Mouse (Mus musculus) adrenal gland, adult 18-20 months (tissue): ENCODE results near the gene Selenoi. TPM values are rescaled to one million over a fixed set of nuclear protein-coding genes. Genes with fewer than 3 reads are reported as not detected.

Experiments used
- DNase-seq, 2 experiments: peaks; one replicate each; pipeline ENCODE4 v3.0.0; 2021 to 2022; ENCODE audit warnings: low spot score in 2 of 2
- total RNA-seq, 2 experiments: library from RNA; stranded (reverse); gene quantifications; 1 replicate in 1 of 2; 2 replicates in 1 of 2; pipeline ENCODE4 v1.2.3; 2021

The Selenoi gene
- total RNA-seq, 2 experiments from 2014 or later = 19.2 to 21.0 TPM

DNA sequence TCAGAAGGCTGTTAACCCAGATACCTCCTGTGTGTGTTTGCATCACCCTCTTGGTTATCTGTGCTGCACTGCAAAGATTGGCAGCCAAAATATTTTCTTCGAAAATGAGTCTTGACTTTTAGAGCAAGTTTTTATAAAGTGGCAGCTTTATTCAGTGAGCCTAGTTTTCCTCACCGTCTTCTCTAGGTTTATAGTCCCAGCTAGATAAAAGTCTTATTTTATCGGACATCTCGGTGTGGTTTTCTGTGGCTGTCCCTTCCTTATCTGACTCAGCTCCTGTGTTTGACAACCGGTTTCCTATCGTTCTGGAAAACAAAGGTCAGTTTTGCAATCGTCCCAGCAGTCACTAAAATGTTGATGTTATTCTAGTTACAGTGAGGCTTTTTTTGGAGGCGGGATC is 1.6 kb downstream of the Selenoi start:
- no peak for DNase-seq

DNA sequence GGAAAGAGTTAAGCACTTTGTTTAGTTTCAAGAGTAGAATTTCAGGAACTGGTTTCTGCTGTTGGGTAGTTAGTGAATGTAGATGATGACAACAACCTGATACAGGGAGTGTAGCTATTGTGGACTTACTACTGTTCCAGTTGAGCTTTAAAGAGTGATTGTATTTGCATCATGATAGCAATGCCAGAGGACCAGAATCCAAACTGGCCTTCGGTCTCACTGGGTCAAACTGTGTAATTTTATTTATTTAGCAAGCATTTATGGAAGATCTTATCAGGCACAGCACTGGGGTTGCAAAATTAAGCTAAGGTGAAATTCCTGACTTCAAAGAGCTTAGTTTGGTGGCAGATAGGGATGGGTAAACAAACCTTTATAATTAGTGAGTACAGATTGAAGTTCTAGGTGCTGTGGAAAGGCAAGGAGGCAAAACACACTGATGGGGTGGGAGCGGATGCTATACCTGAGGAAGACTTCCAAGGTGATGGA is 3.3 kb downstream of the Selenoi start:
- no peak for DNase-seq

DNA sequence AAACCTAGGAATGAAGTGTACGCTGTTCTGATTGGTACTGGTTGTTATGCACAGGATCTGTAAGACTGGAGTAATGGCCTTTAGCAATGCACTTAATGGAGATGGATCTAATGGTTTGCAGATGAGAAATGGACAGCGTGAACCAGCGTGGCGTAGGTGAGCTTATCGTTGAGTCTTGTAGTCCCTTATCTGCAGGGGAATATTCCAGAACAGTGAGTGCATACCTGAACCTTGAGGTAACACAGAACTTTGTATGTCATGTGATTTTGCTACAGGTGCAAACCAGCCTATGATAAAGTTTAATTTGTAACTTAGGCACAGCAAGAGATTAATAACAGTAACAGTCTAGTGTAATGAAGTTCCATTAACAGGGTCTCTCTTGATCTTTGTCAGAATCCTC is 6.2 kb downstream of the Selenoi start:
- no peak for DNase-seq

DNA sequence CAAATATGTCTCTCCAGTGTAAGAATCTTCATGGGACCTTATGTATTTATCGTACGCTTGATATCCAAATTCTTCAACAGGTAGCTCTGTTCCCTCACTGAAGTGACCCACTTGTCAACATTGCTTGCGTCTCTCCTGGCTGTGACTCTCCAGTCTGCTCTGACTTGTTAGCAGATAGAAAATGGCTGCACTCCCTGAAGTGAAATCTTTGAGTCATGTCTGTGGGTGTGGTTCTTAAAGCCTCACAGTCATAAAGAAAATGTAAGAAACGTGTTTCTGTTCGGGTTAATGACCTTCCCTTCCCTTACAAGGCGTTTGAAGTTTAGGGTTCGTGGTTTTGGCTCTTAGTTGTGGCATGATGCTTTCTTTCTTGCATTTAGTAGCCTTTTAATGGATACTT is 8.2 kb downstream of the Selenoi start:
- no peak for DNase-seq

DNA sequence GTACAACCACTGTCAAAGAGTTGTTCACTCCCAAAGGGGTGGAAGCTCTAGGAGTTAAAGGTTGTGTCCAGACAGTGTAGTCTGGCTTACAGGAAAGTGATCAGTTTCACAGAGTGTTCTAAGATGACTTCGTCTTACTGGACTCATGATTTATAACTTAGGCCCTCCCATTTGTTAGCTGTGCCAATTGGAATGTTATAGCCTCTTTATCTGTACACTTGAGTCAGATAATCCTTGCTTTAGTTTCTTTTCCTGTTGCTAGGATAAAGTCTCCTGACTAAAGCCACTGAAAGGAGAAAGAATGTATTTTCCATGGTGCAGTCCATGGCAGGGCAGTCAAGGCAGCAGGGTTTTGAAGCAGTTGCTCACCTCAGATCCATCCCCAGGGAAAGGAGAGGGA is 10.0 kb downstream of the Selenoi start:
- DNase-seq = no peak

DNA sequence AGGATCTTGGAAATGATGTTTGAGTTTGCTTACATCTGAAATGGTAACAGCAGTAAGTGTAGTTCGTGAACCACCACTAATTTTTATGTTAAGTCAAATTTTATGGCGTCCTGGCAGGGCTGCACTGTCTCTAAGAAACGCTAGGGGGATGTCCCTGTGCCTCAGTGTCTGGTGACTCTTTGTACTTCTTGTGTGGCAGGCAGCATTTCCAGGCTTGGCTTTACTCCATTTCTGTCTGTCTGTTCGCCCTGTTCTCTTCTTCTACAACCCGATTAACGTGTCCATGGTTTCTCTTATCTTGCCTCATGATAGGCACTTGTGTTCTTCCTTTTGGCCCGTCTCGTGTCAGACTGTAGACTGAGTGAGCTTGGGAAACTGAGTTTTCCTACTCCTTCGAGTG is 11.4 kb downstream of the Selenoi start:
- no peak for DNase-seq

DNA sequence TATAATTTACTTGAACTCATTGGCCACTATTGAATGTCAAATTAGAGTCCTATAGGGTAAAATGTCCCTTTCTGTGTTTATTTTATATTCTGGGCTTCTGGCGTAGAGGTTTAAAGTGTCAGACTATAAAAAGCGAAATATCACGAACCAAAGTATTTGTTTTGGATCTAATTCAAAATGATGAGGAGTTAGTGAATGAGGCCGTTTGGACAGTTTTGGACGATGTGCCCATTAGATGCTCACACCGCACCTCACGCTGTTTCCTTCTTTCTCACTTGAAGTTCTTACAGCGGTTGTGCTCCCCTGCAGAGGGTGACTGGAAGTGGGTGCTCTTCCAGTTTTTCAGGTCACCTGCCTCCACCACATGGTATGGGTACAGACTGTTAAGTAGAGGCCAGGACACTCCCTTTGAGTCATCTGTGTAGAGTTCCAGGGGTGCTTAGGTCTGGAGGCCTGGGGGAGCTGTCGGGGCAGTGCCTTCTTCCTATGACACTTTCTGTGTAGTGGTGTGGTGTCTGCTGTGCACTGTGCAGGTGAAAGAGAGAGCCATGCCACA is 13.6 kb downstream of the Selenoi start:
- no peak for DNase-seq

DNA sequence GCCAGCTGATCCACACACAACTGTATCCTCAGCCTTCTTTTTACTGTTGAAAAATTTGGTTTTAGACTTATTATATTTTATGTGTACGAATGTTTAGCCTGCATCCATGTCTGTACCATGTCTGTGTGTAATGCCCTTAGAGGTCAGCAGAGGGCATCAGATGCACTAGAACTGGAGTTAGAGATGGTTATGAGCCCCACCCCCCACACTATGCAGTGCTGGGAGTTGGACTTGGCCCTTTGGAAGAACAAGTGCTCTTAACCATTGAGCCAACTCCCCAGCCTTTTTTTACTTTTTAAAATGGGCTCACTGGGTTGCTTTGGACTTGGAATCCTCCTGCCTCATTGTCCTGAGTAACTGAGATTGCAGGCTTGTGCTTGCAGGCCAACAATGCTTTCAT is 15.3 kb downstream of the Selenoi start:
- no peak for DNase-seq

DNA sequence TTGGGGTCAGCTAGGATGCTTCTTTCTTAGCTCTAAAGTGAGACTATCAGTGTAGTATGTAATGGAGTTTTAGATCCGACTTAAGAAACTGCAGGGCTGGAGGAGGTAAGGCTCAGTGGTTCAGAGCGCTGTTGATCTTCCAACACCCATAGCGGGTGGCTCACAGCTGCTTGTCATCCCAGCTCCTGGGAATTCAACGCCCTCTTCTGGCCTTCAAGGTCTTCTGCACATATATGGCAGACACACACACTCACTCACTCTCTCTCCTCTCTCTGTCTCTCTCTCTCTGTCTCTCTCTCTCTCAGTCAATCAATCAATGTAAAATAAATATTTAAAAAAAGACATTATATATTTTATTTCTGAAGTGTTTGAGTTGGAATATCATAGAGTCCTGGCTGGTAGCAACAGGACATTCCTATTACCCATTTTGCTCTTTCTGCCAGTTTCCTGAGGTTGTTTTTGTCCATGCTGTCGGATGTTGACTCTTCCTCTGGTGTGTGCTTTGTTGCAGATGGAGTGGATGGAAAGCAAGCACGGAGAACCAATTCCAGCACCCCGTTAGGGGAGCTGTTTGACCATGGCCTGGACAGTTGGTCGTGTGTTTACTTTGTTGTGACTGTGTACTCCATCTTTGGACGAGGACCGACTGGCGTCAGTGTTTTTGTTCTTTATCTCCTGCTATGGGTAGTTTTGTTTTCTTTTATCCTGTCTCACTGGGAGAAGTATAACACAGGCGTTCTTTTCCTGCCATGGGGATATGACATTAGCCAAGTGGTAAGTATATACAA is 23.4 kb downstream of the Selenoi start:
- no peak for DNase-seq

DNA sequence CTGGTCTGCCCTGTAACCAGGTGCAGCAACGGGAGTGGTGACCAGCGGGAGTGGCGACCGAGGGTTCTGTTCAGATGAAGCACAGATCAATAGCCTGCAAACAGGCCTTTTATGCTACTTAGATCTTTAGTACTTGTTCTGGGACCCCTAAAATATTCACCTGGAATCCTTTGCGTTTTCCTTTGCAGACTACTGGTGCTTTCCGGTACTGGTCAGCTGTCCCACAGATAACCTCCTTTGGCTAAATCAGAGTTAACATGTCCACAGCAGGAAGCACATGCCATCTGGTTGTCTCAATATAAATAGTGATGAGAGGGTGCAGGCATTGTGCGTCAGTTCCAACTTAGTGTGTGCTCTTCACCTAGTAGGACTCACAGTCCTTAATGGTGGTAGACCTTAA is 26.4 kb downstream of the Selenoi start:
- no peak for DNase-seq

DNA sequence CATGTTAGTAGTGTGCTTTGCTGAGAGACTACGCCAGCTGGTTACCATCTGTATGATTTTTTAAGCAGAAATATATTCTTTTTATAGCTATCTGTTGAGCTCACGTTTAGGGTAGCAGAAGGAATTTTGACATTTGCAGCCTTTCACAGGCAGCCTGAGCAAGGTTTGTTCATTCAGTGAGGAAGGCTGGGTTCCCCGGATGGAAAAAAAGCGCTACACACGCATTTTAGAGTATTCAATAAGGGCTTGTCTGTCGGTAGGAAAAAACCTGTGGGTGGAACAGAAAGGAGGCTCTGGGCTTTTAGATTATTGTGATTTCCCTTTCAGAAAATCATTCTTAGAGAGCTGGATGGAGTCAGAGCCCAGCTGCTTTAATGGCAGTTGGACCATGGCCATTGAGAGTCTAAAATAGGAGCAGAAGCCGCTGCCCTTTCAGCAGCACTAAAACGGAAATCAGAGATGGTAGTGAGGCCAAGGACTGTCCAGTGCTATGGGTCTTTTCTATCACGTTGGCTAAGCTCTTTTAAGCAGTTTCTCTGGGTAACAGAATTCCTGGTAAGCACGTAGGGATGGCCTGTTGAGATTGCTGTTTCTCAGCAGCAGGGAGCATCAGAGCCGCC is 38.3 kb downstream of the Selenoi start:
- DNase-seq = no peak

DNA sequence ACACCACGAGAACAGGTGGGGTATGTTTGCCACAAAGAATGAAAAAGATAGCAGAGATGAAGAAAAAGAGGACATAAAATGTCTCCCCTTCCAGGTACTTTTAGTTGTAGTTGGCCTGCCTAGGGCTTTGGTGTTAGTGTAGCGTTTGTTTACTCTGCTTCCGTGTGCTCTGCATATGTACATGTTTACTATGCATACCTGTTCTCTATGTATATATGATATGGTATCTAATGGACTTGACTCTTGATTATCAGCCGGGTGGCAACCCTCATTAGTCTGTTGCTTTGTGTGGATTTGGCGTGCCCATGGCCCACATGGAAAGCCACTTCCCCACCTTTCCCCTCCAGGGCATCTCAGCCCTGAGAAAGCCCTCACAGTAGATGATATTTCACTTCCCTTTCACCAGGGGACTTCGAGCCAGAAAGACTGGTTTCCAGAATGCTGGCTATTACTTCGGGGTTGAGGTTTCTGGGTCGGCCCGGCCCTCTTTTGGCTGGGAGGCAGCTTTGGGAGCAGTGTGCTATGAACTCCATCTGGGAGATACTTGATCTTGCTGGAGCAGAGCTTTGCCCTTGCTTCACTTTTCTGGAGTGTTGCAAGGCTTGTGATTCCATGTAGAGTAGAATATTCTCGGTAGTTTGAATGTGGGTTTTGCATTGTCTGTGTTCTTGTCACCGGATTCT is 39.4 kb downstream of the Selenoi start:
- no peak for DNase-seq

DNA sequence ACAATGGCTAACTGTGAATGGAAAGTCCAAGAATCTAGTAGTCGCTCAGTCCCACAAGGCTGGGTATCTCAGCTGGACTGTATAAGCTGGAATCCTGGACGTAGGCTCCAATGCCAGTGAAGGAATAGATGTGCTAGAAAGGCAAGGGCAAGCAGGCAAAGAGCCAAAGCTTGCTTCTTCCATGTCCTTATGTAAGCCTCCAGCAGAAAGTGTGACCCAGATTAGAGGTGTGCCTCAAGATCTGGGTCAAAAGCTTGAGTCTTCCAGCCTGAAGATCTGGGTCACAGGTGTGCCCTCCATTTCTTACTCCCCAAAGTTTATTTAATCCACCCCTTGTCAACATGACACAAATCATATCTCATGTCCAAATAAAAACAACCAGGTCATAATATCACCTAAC is 44.0 kb downstream of the Selenoi start:
- no peak for DNase-seq

DNA sequence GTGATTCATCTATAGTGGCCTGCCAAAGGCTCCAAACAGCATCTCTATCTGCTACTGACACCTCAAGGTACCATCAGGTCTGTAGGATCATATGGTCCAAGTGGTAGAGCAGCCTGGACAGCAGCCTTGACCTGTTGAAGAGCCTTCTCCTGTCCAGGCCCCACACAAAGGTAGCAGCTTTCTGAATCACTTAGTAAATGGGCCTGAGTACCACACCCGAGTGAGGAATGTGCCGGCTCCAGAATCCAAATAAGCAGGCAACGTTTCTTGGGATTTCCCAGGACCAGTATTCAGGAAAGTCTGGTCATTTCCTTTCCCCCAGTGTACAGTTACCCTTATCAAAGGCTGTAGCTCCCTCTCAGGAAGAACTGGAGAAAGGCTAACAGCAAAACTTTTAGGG is 46.6 kb downstream of the Selenoi start:
- no peak for DNase-seq

DNA sequence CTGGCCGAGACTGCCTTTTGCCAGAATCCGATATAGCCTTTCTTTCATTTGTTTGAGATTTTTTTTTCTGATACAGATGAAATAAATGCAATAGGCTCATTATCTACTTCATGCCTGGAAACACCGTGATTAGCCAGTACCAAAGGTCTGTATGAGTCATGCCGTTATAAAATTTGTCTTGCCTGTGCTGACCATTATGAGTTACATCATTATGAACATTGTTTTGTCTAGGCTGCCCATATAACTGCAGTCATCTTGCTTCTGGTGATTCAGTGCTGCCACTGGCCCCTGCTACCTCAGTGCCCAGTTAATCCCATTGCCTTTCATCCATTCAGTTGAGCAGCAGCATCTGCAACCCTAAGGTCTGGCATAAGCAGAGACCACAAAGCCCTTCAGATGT is 47.1 kb downstream of the Selenoi start:
- DNase-seq = no peak

DNA sequence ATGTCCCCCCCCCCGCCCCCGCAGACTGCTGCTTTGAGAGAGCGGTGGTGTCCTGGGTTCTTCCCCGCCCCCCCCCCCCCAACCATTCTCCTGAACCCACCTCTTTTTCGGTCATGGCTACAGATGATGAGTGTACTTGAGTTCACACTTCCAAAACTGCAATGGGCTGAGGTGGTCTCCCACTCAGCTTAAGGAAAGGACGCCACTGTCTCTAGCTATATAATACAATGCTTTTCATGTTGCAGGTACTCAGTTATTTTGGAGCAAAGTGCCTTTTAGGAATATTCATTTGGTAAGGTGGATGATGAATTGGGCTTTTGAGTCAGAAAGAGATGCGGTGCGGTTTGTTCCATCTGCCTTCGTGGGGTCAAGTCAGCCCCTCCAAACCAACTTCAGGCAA is 48.5 kb downstream of the Selenoi start:
- DNase-seq = no peak

DNA sequence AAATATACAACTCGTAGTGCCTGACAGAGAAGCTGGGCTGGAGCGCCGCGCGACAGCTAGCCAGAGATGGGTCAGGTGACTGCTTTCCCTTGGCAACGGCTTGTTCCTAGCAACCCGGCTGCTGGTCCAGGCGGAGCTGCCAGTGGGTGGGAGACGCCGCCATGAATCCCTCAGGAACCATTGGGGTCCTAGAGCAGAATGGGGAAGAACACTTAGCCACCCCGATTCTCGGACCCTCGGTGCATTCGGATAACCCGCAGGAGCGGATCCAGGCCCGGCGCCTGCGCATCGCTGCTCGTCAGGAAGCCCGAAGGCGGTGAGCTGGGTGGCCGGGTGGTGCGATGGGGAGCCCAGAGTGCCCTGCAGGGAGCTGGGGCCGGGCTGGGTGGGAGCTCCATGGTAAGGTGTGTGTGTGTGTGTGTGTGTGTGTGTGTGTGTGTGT is 48.9 kb downstream of the Selenoi start, which contains the start of gene Drc1:
Drc1 (plus strand) TSS at position 98 of the 442 bp plus-strand sequence.
- DNase-seq = no peak

DNA sequence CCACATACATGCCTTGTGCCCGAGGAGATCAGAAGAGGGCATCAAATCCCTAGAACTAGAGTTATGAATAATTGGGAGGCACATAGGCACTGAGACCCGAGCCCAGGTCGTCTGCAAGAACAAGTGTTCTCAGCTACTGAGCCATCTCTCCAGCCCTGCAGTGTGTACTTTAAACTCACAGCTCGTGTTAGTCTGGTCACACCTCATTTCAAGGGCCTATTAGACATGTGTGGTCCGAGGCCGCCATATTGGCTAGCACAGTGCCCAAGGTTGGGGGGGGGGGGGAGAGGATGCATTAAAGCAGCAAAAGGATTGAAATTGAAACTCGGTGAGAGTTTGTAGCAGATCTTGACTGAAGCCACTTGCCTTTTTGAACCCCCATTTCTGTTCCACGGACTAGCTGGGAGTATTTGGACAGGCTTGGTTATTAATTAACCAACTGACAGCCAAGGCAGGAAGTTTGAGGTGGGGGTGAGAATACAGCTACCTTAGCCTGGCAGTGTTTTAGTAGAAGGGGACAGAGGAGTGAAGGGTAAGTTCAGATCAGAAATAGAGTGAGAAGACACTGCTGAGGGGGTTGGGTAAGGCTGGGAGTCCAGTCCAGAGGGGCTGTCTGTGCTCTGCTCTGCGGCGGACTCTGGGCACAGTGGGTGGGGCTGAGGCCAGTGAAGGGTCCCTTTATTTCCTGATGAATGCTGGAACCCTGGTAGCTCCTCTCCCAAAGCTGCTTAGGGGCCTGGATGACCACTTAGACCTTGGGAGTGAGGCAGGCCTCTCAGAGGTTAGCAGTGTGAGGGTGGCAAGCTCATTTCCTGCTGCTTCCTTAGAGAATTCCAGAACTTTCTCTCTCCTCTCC is 53.8 kb downstream of the Selenoi start:
- DNase-seq = no peak

DNA sequence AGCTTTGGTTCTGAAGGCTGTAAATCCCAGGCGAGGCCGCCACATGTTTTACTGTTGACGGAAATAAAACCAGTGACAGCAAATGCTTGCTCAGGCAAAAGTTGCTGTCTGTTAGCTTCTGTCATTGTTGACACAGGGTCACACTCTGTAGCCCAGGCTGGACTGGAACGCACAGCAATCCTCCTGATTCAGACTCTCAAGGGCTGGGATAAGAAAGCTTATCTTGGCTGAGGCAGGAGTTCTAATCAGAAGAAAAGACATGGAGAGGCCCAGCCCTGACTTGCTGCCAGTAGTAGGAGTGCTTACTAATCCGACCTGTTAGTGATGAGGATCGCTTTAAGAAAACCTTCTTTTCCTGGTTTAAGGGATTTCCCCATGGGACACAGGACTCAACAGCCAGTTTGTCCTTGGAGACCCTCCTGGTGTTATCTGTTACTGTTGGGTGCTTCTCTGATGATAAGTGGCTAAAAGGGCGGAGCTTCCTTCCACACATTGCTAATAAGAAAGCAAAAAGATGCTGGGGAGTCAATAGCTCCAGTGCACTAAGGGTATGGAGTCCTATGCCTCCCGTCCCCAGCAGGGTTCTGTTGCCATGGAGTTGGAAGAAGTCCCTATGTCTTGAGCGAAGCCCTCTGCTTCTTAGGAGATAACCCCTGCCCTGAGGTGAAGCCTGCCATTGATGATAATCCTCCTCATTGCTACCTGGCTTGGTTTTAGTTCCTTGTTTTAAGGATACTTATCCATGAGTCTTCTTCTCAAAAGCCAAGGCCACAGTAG is 54.9 kb downstream of the Selenoi start:
- DNase-seq = no peak
